Mouse (Mus musculus) forebrain, embryonic 10.5 days (tissue): ENCODE measurements at regions not wholly inside any gene's neighbourhood (a gene's known extent, or its start where the extent isn't known, plus 50 kb on each side); places are given as distances from the start of the nearest gene placed in this dataset.

Experiments
- DNase-seq: peaks from one replicate; pipeline ENCODE4 v3.0.0-alpha.2; 2017; ENCODE audit warnings: low spot score; ENCODE audit errors: extremely low spot score
- H3K27ac ChIP-seq: fragments of 300-500 bp; sonication (generic); 2 replicates; pipeline ENCODE4 v1.5.1; 2016; ENCODE audit warnings: mild to moderate bottlenecking
- H3K27me3 ChIP-seq: fragments of 300-500 bp; sonication (generic); 2 replicates; pipeline ENCODE4 v1.6.1; 2016; ENCODE audit warnings: mild to moderate bottlenecking; ENCODE audit not compliant: poor library complexity, severe bottlenecking
- H3K36me3 ChIP-seq: fragments of 300-500 bp; sonication (generic); replicated peaks from 2 replicates; pipeline ENCODE4 v1.6.1; 2016; ENCODE audit warnings: mild to moderate bottlenecking, moderate library complexity
- H3K4me1 ChIP-seq: fragments of 300-500 bp; sonication (generic); 2 replicates; pipeline ENCODE4 v1.6.1; 2016
- H3K4me3 ChIP-seq: fragments of 300-500 bp; sonication (generic); 2 replicates; pipeline ENCODE4 v1.5.1; 2016; ENCODE audit warnings: mild to moderate bottlenecking, moderate library complexity
- H3K9me3 ChIP-seq: fragments of 300-500 bp; sonication (generic); 2 replicates; pipeline ENCODE4 v1.6.1; 2016; ENCODE audit warnings: mild to moderate bottlenecking, moderate library complexity
- WGBS: fragments of 180-500 bp; shearing (Covaris S2); methylation state at CpG from one replicate; pipeline ENCODE4 v1.1.7; 2016; 5-methylcytosine and 5-hydroxymethylcytosine counted together

DNA sequence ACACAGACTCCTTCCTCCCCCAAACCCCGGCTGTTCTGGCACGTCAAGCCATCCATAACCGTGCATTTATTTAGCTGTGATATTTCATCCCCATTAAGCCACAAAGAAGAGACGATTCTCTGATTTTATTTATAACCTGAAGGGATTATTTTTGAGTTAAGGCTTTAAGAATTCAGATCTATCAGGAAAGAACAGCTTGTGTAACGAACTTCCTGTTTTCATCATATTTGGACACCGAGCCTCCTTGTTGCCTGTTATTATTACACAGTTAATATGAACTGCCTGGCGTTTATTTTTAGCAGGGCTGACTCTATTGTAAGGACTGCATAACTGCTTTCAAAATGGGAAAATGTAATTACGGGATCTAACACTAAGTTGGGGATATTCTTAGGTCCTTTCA lies 96.2 kb upstream of the Nr4a3 start:
- Histone ChIP-seq H3K4me3 (no peak overlapping the region), H3K27me3 (no peaks in the 10 kb centered on the region), H3K27ac (no peak overlapping the region), H3K4me1 (0 out of 2 replicates have a peak, but pooled peaks cover 3% of the 10 kb centered on the region), H3K9me3 (no peaks in the 10 kb centered on the region), H3K36me3 (no peaks in the 10 kb centered on the region)
- WGBS, result 81% methylated on average over 8 of the region's 8 CpGs
- DNase-seq, result no peak

DNA sequence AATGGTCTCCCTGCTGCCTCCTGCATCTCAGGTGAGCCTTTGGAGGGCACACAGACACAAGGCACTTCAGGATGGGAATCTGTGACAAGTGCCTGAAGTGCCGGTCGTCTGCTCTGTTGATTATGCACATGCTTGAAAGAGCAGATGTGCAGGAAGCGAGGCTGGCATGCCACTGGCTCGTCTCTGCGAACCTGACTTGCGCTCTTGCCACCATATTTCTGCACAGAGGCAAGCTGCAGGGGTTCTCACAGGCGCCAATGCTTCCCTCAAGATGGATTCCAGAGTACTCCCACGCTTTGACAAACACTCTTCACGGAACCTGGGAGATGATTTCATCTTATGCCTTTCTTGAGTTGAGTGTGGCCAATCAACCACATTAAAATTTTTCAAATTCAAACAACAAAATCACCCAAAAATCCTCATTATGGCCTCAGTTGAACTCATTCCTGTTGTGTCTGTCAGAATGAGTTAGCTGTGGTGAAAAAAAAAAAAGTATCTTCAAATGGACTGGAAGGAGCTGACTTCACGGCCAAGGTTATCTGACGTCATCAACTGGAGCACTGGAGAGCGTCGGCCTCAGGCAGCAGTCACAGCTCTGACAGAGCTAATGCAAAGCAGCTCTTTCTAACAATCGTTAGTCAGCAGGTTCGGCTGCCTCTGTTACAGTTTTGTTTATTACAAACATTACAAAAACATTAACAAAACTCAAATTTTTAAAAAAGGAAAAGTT lies 90.2 kb upstream of the Nr4a3 start:
- H3K4me3 ChIP-seq, result no peak overlapping the region
- H3K27ac ChIP-seq, result no peak overlapping the region
- no peaks in the 10 kb centered on the region for H3K4me1 ChIP-seq
- H3K9me3 ChIP-seq, result no peaks in the 10 kb centered on the region
- no peaks in the 10 kb centered on the region for H3K27me3 ChIP-seq
- DNase-seq, result no peak
- WGBS, result 83% methylated on average over 15 of the region's 15 CpGs
- H3K36me3 ChIP-seq, result no peaks in the 10 kb centered on the region

DNA sequence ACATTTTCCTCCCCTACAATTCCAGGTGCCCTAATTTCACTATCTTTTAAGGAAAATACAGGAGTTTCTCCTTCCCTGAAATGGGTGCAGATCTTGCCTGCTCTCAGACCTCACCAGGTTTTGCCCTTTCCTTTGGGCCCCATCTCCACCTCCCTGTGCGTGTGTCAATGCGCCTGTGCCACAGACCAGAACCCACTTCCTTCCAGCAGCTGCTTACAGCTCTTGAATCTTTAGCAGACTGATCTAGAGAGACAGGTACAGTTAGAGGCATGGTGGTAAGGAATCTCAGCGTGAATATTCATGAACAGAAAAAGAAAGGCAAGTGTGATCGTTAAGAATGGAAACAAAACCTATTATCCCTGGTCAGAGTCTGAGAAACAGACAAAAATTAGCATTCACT lies 80.3 kb upstream of the Nr4a3 start:
- Histone ChIP-seq H3K4me1 (no peaks in the 10 kb centered on the region), H3K27ac (no peak overlapping the region), H3K36me3 (no peaks in the 10 kb centered on the region), H3K27me3 (no peaks in the 10 kb centered on the region), H3K4me3 (no peak overlapping the region), H3K9me3 (no peaks in the 10 kb centered on the region)
- DNase-seq, result no peak
- WGBS, result 74% methylated on average over 4 of the region's 4 CpGs

DNA sequence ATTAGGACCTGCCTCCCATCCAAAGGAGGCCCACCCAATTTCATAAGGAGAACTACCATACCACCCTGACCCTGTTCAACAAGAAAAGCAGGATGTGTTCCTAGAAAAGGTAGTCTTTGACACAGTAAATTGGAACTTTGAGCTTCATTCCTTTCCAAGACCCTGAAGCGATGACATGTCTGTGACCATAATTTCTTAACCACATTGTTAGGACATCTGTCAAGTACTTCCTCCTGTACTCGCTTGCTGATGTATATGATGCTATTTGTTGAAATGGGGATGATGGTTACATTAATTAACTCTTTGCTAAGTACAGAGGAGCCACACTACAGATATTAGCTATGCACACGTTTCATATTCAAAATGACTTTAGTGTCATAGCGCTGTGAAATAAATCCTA lies 73.1 kb upstream of the Nr4a3 start:
- Histone ChIP-seq H3K27ac (no peak overlapping the region), H3K4me3 (no peak overlapping the region), H3K27me3 (no peaks in the 10 kb centered on the region), H3K36me3 (no peaks in the 10 kb centered on the region), H3K4me1 (no peaks in the 10 kb centered on the region), H3K9me3 (no peaks in the 10 kb centered on the region)
- no peak for DNase-seq
- WGBS, result 91% methylated on average over 4 of the region's 4 CpGs

DNA sequence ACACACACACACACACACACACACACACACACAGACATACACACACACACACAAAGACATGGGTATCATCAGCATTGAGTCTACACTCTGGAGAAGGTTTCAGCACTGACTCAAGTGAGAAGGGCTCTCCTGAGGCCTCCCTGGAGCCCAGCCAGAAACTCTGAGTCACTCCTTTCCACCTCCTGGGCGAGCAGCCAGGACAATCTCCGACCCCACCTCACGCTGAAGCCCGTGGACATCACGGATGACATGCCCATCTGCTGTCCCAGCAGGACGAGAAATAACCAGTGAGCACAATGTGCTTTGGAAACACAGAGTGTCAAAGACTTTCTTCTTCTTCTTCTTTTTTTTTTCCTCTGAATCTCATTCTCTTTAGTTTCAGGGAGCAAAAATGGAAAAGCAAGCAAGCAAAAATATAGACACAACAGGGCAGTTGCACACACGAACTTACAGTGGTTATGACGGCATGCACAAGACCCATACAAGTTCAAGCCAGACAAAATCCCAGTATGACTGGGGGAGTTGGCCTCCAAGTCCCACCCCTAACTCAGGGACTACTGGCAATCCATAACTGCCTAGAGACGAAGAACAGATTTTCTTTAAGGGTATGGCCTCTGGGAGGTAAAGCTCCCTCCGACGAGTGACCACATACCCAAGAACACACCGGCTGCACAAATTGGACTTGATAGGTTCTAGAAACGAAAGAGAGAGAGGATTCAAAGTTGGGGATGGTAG lies 65.2 kb upstream of the Nr4a3 start:
- WGBS, result 88% methylated on average over 13 of the region's 13 CpGs
- H3K27me3 ChIP-seq, result no peaks in the 10 kb centered on the region
- H3K27ac ChIP-seq, result no peak overlapping the region
- no peak for DNase-seq
- no peak overlapping the region for H3K4me3 ChIP-seq
- no peaks in the 10 kb centered on the region for H3K4me1 ChIP-seq
- no peaks in the 10 kb centered on the region for H3K36me3 ChIP-seq
- no peaks in the 10 kb centered on the region for H3K9me3 ChIP-seq
